Mouse (Mus musculus) monocyte, adult 5-6 weeks (primary cell): ENCODE results near the gene Mup11. TPM values are rescaled to one million over a fixed set of nuclear protein-coding genes. Genes with fewer than 3 reads are reported as not detected.
"Not testable (repeated sequence)": the region's sequence is repeated elsewhere in the genome, so short reads cannot be mapped to it uniquely, and the experiment has no call there.

Experiments
- ATAC-seq: fragments of 153-309, 156-312 bp; replicated peaks from 2 replicates; pipeline ENCODE4 v1.8.0; 2017; ENCODE audit warnings: mild to moderate bottlenecking; ENCODE audit not compliant: low TSS enrichment, insufficient number of reproducible peaks, severe bottlenecking, poor library complexity, low FRiP score
- total RNA-seq: library from RNA; stranded (forward); fragments of 200-1000, 200-491, 200-594 nt; gene quantifications from 3 replicates; pipeline ENCODE4 v1.2.3, GENCODE M21; 2017

Gene Mup11
- total RNA-seq, result not detected in 3 replicates

DNA sequence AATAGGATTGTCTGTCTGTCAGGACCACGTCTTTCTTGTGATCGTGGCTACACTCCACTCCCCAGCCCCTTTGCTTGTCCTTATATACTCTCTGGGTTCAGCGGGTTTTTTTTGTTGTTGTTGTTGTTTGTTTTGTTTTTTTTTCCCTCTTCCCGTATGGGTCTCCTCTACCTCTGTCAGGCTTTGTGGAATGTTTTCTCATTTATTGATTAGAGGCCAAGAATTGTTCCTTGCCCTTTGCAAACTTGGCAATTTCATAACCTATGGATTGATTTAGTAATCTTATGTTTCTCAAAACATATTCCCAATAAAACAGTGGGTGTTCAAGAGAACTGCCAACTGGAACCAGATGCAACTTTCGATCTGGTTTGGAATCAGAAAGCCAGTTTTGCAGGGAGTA is at the start of gene Mup11:
Gene Mup11, minus strand, starts transcription at position 101 of the 400 bp plus-strand sequence.
- ATAC-seq, result not testable (repeated sequence)

Other genes starting within 250 kb of the Mup11 start
- gene Mup9, start 240.5 kb downstream of the Mup11 start, total RNA-seq, result not detected in 3 replicates
- not detected in 3 replicates for gene Mup1, start 160.5 kb downstream of the Mup11 start, total RNA-seq
- gene Mup10, start 80.2 kb downstream of the Mup11 start, total RNA-seq, result not detected in 3 replicates
- gene Mup12, start 78.9 kb upstream of the Mup11 start, total RNA-seq, result not detected in 3 replicates
- not detected in 3 replicates for gene Mup22, start 159.1 kb upstream of the Mup11 start, total RNA-seq